Mouse (Mus musculus): ENCODE measurements at regions not wholly inside any gene's neighbourhood (a gene's known extent, or its start where the extent isn't known, plus 50 kb on each side); places are given as distances from the start of the nearest gene placed in this dataset.

DNA sequence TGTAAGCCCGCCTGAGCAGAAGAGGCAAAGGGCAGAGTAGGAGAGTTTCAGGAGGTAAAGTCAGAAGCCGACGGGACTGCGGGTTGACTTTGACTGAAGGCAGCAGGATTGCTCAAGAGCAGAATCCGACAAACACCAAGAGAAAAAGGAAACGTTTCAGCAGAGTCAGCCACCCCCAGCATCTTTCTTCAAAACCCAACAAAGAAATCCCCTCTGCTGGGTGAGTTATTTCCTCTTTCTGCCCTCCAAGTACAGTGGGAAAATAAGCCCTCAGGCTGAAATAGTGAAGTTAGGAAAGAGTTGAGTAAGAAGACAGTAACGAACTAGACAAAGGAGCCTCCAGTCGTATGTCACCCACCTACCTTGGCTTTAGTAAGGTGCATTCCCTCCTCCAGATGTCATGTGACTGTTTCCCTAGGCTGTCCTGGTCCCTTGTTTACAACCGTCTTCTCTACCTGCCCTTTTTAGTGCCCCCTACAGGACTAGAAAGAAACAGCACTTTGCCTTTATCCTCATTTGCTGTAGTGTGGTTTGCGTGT lies 196.9 kb downstream of the Dusp6 start:
- H3K4me3 ChIP-seq (ENCODE audit: low read depth, low read length): no peak overlapping the region
- no peak overlapping the region for H3K4me2 ChIP-seq (ENCODE audit: low read depth, low read length, poor library complexity, severe bottlenecking)
- peak; percentile 70 for TF ChIP-seq CTCF (IDR thresholded peaks at IDR 0.05)
- no peaks in the 10 kb centered on the region for H3K36me3 ChIP-seq (ENCODE audit: insufficient read depth, low read length)
- no peaks in the 10 kb centered on the region for H3K9me3 ChIP-seq (ENCODE audit: low read length)
- DNase-seq (ENCODE audit: low spot score): no peak
- no peak overlapping the region for H3K27ac ChIP-seq (ENCODE audit: low read depth, low read length)
- H3K9ac ChIP-seq (replicated peaks; ENCODE audit: low read length, poor library complexity, severe bottlenecking): no peak overlapping the region
- H3K27me3 ChIP-seq (ENCODE audit: insufficient read depth, low read length): no peaks in the 10 kb centered on the region
- no peaks in the 10 kb centered on the region for H3K4me1 ChIP-seq (ENCODE audit: insufficient read depth, low read length)
- WGBS: 50% methylated on average over 10 of the region's 10 CpGs
- no peak for ATAC-seq (ENCODE audit: low FRiP score)

- H3K4me3 ChIP-seq (ENCODE audit: low read depth, low read length): peak overlapping the region; percentile 34
- H3K27ac ChIP-seq (ENCODE audit: low read depth, low read length): no peak overlapping the region
- H3K9me3 ChIP-seq (ENCODE audit: low read length): no peaks in the 10 kb centered on the region
- H3K4me1 ChIP-seq (ENCODE audit: insufficient read depth, low read length): no peaks in the 10 kb centered on the region
- no peaks in the 10 kb centered on the region for H3K27me3 ChIP-seq (ENCODE audit: insufficient read depth, low read length)
- H3K4me2 ChIP-seq (ENCODE audit: low read depth, low read length, poor library complexity, severe bottlenecking): peak overlapping the region; percentile 58
- no peak for TF ChIP-seq CTCF (IDR thresholded peaks at IDR 0.05)
- DNase-seq (ENCODE audit: low spot score) (no peak), ATAC-seq (ENCODE audit: low FRiP score) (peak; percentile 47; the same call in 1 of the 2 replicates)
- no peaks in the 10 kb centered on the region for H3K36me3 ChIP-seq (ENCODE audit: insufficient read depth, low read length)
- WGBS: 3% methylated on average over 17 of the region's 17 CpGs
- H3K9ac ChIP-seq (replicated peaks; ENCODE audit: low read length, poor library complexity, severe bottlenecking): peak overlapping the region; percentile 42; the same call in 1 of the 2 replicates
Observed at GRCm38 (mm10) chr10:99460847-99461445, 197.9 kb downstream of the Dusp6 start.

- Histone ChIP-seq H3K36me3 (ENCODE audit: insufficient read depth, low read length) (no peaks in the 10 kb centered on the region), H3K4me1 (ENCODE audit: insufficient read depth, low read length) (no peaks in the 10 kb centered on the region), H3K9me3 (ENCODE audit: low read length) (no peaks in the 10 kb centered on the region), H3K27me3 (ENCODE audit: insufficient read depth, low read length) (no peaks in the 10 kb centered on the region), H3K4me3 (ENCODE audit: low read depth, low read length) (peak overlapping the region; percentile 34), H3K27ac (ENCODE audit: low read depth, low read length) (no peak overlapping the region), H3K9ac (replicated peaks; ENCODE audit: low read length, poor library complexity, severe bottlenecking) (peak overlapping the region; percentile 42; the same call in 1 of the 2 replicates), H3K4me2 (ENCODE audit: low read depth, low read length, poor library complexity, severe bottlenecking) (peak overlapping the region; percentile 58)
- DNase-seq (ENCODE audit: low spot score) (peak; percentile 9), ATAC-seq (ENCODE audit: low FRiP score) (no peak; the same call in 1 of the 2 replicates)
- WGBS: 3% methylated on average over 13 of the region's 13 CpGs
- TF ChIP-seq CTCF (IDR thresholded peaks at IDR 0.05): no peak
Observed at GRCm38 (mm10) chr10:99461446-99461966, 198.5 kb downstream of the Dusp6 start.

- Histone ChIP-seq H3K9ac (replicated peaks; ENCODE audit: low read length, poor library complexity, severe bottlenecking) (no peak overlapping the region), H3K36me3 (ENCODE audit: insufficient read depth, low read length) (no peaks in the 10 kb centered on the region), H3K27me3 (ENCODE audit: insufficient read depth, low read length) (no peaks in the 10 kb centered on the region), H3K4me3 (ENCODE audit: low read depth, low read length) (no peak overlapping the region), H3K4me1 (ENCODE audit: insufficient read depth, low read length) (no peaks in the 10 kb centered on the region), H3K4me2 (ENCODE audit: low read depth, low read length, poor library complexity, severe bottlenecking) (no peak overlapping the region), H3K27ac (ENCODE audit: low read depth, low read length) (no peak overlapping the region), H3K9me3 (ENCODE audit: low read length) (no peaks in the 10 kb centered on the region)
- 94% methylated on average over 1 of the region's 1 CpGs for WGBS
- no peak for TF ChIP-seq CTCF (IDR thresholded peaks at IDR 0.05)
- ATAC-seq (ENCODE audit: low FRiP score) (no peak), DNase-seq (ENCODE audit: low spot score) (no peak)
Observed at GRCm38 (mm10) chr10:99466695-99467094, 203.7 kb downstream of the Dusp6 start.

GRCm38 (mm10) chr10:99467319-99467842 lies 204.3 kb downstream of the Dusp6 start:
- Histone ChIP-seq H3K27me3 (ENCODE audit: insufficient read depth, low read length) (no peaks in the 10 kb centered on the region), H3K36me3 (ENCODE audit: insufficient read depth, low read length) (no peaks in the 10 kb centered on the region), H3K4me3 (ENCODE audit: low read depth, low read length) (no peak overlapping the region), H3K27ac (ENCODE audit: low read depth, low read length) (no peak overlapping the region), H3K4me1 (ENCODE audit: insufficient read depth, low read length) (no peaks in the 10 kb centered on the region), H3K9ac (replicated peaks; ENCODE audit: low read length, poor library complexity, severe bottlenecking) (no peak overlapping the region), H3K9me3 (ENCODE audit: low read length) (no peaks in the 10 kb centered on the region), H3K4me2 (ENCODE audit: low read depth, low read length, poor library complexity, severe bottlenecking) (no peak overlapping the region)
- no peak for DNase-seq (ENCODE audit: low spot score)
- 71% methylated on average over 9 of the region's 9 CpGs for WGBS
- ATAC-seq (ENCODE audit: low FRiP score): no peak
- TF ChIP-seq CTCF (IDR thresholded peaks at IDR 0.05): no peak

DNA sequence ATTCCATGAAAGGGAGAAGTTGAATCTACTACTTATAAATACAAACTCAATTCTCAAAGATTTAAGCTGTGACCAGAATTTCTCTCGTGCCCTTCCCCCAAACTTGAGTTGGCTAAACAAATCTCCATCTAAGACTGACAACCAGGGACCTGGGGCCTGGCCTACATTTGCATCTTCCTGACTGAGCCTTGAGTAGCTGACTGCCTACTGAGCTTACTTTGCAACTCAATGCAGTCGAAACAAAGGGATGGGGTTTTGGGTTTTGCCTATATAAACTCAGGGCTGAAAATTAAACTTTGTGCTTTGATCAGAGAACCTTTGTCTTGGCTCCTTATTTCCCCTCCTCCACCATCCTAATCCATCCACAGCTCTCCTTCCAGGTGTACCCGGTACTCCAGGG lies 205.9 kb downstream of the Dusp6 start:
- H3K9me3 ChIP-seq (ENCODE audit: low read length): no peaks in the 10 kb centered on the region
- no peaks in the 10 kb centered on the region for H3K4me1 ChIP-seq (ENCODE audit: insufficient read depth, low read length)
- H3K36me3 ChIP-seq (ENCODE audit: insufficient read depth, low read length): no peaks in the 10 kb centered on the region
- no peak overlapping the region for H3K4me3 ChIP-seq (ENCODE audit: low read depth, low read length)
- H3K27ac ChIP-seq (ENCODE audit: low read depth, low read length): no peak overlapping the region
- H3K4me2 ChIP-seq (ENCODE audit: low read depth, low read length, poor library complexity, severe bottlenecking): no peak overlapping the region
- H3K27me3 ChIP-seq (ENCODE audit: insufficient read depth, low read length): no peaks in the 10 kb centered on the region
- no peak overlapping the region for H3K9ac ChIP-seq (replicated peaks; ENCODE audit: low read length, poor library complexity, severe bottlenecking)
- 27% methylated on average over 3 of the region's 3 CpGs for WGBS
- no peak for TF ChIP-seq CTCF (IDR thresholded peaks at IDR 0.05)
- ATAC-seq (ENCODE audit: low FRiP score): no peak
- DNase-seq (ENCODE audit: low spot score): no peak
